Mouse (Mus musculus) embryonic fibroblast, embryonic 13.5 days (primary cell): ENCODE data around the gene Kif1b.

Experiments used
- CTCF ChIP-seq: IDR thresholded peaks from 2 replicates; pipeline ENCODE4 v1.5.1; 2011; ENCODE audit warnings: mild to moderate bottlenecking, control low read depth, low read length, moderate library complexity, borderline replicate concordance; ENCODE audit not compliant: insufficient read depth
- POLR2A ChIP-seq: IDR thresholded peaks from 2 replicates; pipeline ENCODE4 v1.6.1; 2011; ENCODE audit warnings: low read depth, mild to moderate bottlenecking, control low read depth, low read length, moderate library complexity

DNA sequence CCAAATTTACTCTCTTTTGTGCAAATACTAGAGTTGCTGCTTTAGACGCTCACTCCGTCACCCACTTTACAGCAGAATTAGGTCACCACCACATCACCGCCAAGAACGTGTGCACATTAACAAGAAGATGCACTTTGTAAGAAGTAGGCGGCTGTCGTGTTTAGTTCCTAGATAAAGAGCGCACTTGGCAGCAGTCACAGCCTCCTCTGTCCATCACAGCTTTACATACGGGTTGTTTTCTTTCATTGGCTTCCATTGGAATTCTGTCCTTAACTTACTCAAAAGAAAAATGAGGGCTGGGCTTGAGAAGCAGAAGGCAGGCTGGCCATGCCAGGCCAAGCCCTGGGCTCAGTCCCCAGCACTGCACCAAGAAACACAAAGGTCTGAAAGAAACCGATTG is 11.6 kb upstream of the Kif1b start:
- TF ChIP-seq CTCF (no peak), POLR2A (no peak)
